Mouse (Mus musculus) heart, adult 2 months (tissue): ENCODE results near the gene Bod1l.
A peak's percentile ranks its signal among the peaks of the same experiment; 100 is the strongest.

Source experiments
- CTCF ChIP-seq: fragments of 200-600 bp; IDR thresholded peaks from 2 replicates; pipeline ENCODE4 v1.8.1; 2022; ENCODE audit warnings: antibody characterized with exemption, mild to moderate bottlenecking, moderate library complexity
- EP300 ChIP-seq: fragments of 200-500 bp; IDR thresholded peaks from 2 replicates; pipeline ENCODE4 v1.6.1; 2011; ENCODE audit warnings: low read depth, low read length, control low read depth; ENCODE audit not compliant: insufficient read depth
- POLR2A ChIP-seq: fragments of 200-500 bp; IDR thresholded peaks from 2 replicates; pipeline ENCODE4 v1.6.1; 2011; ENCODE audit warnings: mild to moderate bottlenecking, low read depth, low read length, control low read depth; ENCODE audit not compliant: insufficient read depth

DNA sequence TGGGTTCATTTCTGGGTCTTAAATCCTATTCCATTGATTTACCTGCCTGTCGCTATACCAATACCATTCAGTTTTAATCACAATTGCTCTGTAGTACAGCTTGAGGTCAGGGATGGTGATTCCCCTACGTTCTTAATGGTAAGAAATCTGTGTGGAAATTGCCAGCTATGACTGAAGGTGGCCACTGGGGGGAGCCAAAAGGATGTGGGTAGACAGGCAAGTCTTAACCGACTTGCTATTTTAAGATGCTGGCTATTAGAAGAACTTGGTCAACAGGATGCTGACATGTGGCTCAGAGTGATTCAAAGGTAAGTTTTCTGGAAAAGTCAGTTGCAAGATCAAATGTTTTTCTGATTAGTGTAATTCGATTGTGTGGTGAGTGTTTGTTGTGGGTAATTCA is 43.6 kb upstream of the Bod1l start:
- no peak for TF ChIP-seq POLR2A
- peak; percentile 87 for TF ChIP-seq CTCF
- no peak for TF ChIP-seq EP300
